Mouse (Mus musculus): ENCODE measurements around the gene Tekt3. TPM values are rescaled to one million over a fixed set of nuclear protein-coding genes. Genes with fewer than 3 reads are reported as not detected.

Tekt3 gene
- total RNA-seq, 2 experiments from 2014 or later: not detected

- ATAC-seq (replicated peaks; ENCODE audit: low FRiP score, low TSS enrichment, poor library complexity, severe bottlenecking): no peak
Observed at GRCm38 (mm10) chr11:63055596-63055995, 5.9 kb upstream of the Tekt3 start.

- no peak for ATAC-seq (replicated peaks; ENCODE audit: low FRiP score, low TSS enrichment, poor library complexity, severe bottlenecking)
Observed at GRCm38 (mm10) chr11:63058375-63058952, 3.0 kb upstream of the Tekt3 start.

- ATAC-seq (replicated peaks; ENCODE audit: low FRiP score, low TSS enrichment, poor library complexity, severe bottlenecking): no peak
Observed at GRCm38 (mm10) chr11:63059911-63060310, 1.5 kb upstream of the Tekt3 start.

GRCm38 (mm10) chr11:63066526-63066925 lies 5.1 kb downstream of the Tekt3 start:
- no peak for ATAC-seq (replicated peaks; ENCODE audit: low FRiP score, low TSS enrichment, poor library complexity, severe bottlenecking)

GRCm38 (mm10) chr11:63070081-63070480 lies 8.6 kb downstream of the Tekt3 start:
- ATAC-seq (replicated peaks; ENCODE audit: low FRiP score, low TSS enrichment, poor library complexity, severe bottlenecking): no peak

GRCm38 (mm10) chr11:63084536-63084935 lies 23.1 kb downstream of the Tekt3 start:
- ATAC-seq (replicated peaks; ENCODE audit: low FRiP score, low TSS enrichment, poor library complexity, severe bottlenecking): no peak

- no peak for ATAC-seq (replicated peaks; ENCODE audit: low FRiP score, low TSS enrichment, poor library complexity, severe bottlenecking)
Observed at GRCm38 (mm10) chr11:63088672-63089071, 27.2 kb downstream of the Tekt3 start.

GRCm38 (mm10) chr11:63090210-63090609 lies 28.8 kb downstream of the Tekt3 start:
- ATAC-seq (replicated peaks; ENCODE audit: low FRiP score, low TSS enrichment, poor library complexity, severe bottlenecking): no peak

- no peak for ATAC-seq (replicated peaks; ENCODE audit: low FRiP score, low TSS enrichment, poor library complexity, severe bottlenecking)
Observed at GRCm38 (mm10) chr11:63090986-63091385, 29.5 kb downstream of the Tekt3 start.

GRCm38 (mm10) chr11:63092271-63092670 lies 30.8 kb downstream of the Tekt3 start:
- no peak for ATAC-seq (replicated peaks; ENCODE audit: low FRiP score, low TSS enrichment, poor library complexity, severe bottlenecking)

GRCm38 (mm10) chr11:63093601-63094000 lies 32.1 kb downstream of the Tekt3 start:
- ATAC-seq (replicated peaks; ENCODE audit: low FRiP score, low TSS enrichment, poor library complexity, severe bottlenecking): no peak

GRCm38 (mm10) chr11:63094496-63094895 lies 33.0 kb downstream of the Tekt3 start:
- ATAC-seq (replicated peaks; ENCODE audit: low FRiP score, low TSS enrichment, poor library complexity, severe bottlenecking): no peak

- ATAC-seq (replicated peaks; ENCODE audit: low FRiP score, low TSS enrichment, poor library complexity, severe bottlenecking): no peak
Observed at GRCm38 (mm10) chr11:63098016-63098415, 36.6 kb downstream of the Tekt3 start.

GRCm38 (mm10) chr11:63099390-63099789 lies 37.9 kb downstream of the Tekt3 start:
- ATAC-seq (replicated peaks; ENCODE audit: low FRiP score, low TSS enrichment, poor library complexity, severe bottlenecking): no peak

GRCm38 (mm10) chr11:63103256-63103655 lies 41.8 kb downstream of the Tekt3 start:
- no peak for ATAC-seq (replicated peaks; ENCODE audit: low FRiP score, low TSS enrichment, poor library complexity, severe bottlenecking)

GRCm38 (mm10) chr11:63104026-63104425 lies 42.6 kb downstream of the Tekt3 start:
- ATAC-seq (replicated peaks; ENCODE audit: low FRiP score, low TSS enrichment, poor library complexity, severe bottlenecking): no peak

GRCm38 (mm10) chr11:63109230-63109775 lies 47.8 kb downstream of the Tekt3 start:
- no peak for ATAC-seq (replicated peaks; ENCODE audit: low FRiP score, low TSS enrichment, poor library complexity, severe bottlenecking)

- ATAC-seq (replicated peaks; ENCODE audit: low FRiP score, low TSS enrichment, poor library complexity, severe bottlenecking): no peak
Observed at GRCm38 (mm10) chr11:63110329-63110728, 48.9 kb downstream of the Tekt3 start.

- ATAC-seq (replicated peaks; ENCODE audit: low FRiP score, low TSS enrichment, poor library complexity, severe bottlenecking): no peak
Observed at GRCm38 (mm10) chr11:63114807-63115641, 53.6 kb downstream of the Tekt3 start.

- no peak for ATAC-seq (replicated peaks; ENCODE audit: low FRiP score, low TSS enrichment, poor library complexity, severe bottlenecking)
Observed at GRCm38 (mm10) chr11:63116652-63117051, 55.2 kb downstream of the Tekt3 start.

GRCm38 (mm10) chr11:63117266-63117665 lies 55.8 kb downstream of the Tekt3 start:
- no peak for ATAC-seq (replicated peaks; ENCODE audit: low FRiP score, low TSS enrichment, poor library complexity, severe bottlenecking)
